Mouse (Mus musculus): ENCODE results near the gene Psmb6.

The Psmb6 gene

GRCm38 (mm10) chr11:70525184-70525678 lies at the start of gene Psmb6:
Gene Psmb6 (plus strand): TSS chr11:70525367.
- peak; percentile 99 for ATAC-seq (ENCODE audit: low TSS enrichment)

- no peak for ATAC-seq (ENCODE audit: low TSS enrichment)
Measured at GRCm38 (mm10) chr11:70485498-70485897, 39.7 kb upstream of the Psmb6 start.

GRCm38 (mm10) chr11:70487816-70488215 lies 37.4 kb upstream of the Psmb6 start:
- ATAC-seq (ENCODE audit: low TSS enrichment): no peak

GRCm38 (mm10) chr11:70489138-70489537 lies 36.0 kb upstream of the Psmb6 start:
- ATAC-seq (ENCODE audit: low TSS enrichment): peak; percentile 74; the same call in 1 of the 2 replicates

- ATAC-seq (ENCODE audit: low TSS enrichment): no peak
Measured at GRCm38 (mm10) chr11:70489684-70490083, 35.5 kb upstream of the Psmb6 start.

GRCm38 (mm10) chr11:70499566-70500475 lies 25.3 kb upstream of the Psmb6 start:
- no peak for ATAC-seq (ENCODE audit: low TSS enrichment)

- no peak for ATAC-seq (ENCODE audit: low TSS enrichment)
Measured at GRCm38 (mm10) chr11:70500476-70500812, 24.7 kb upstream of the Psmb6 start.

GRCm38 (mm10) chr11:70502018-70502417 lies 23.1 kb upstream of the Psmb6 start:
- no peak for ATAC-seq (ENCODE audit: low TSS enrichment)

GRCm38 (mm10) chr11:70504970-70505369 lies 20.2 kb upstream of the Psmb6 start, which contains the start of gene Tm4sf5:
Gene Tm4sf5 (plus strand): TSS chr11:70505244.
- no peak for ATAC-seq (ENCODE audit: low TSS enrichment)

- ATAC-seq (ENCODE audit: low TSS enrichment): no peak
Measured at GRCm38 (mm10) chr11:70506385-70506784, 18.8 kb upstream of the Psmb6 start.

GRCm38 (mm10) chr11:70506962-70507515 lies 18.1 kb upstream of the Psmb6 start:
- ATAC-seq (ENCODE audit: low TSS enrichment): no peak

GRCm38 (mm10) chr11:70509753-70510564 lies 15.2 kb upstream of the Psmb6 start:
- peak; percentile 83 for ATAC-seq (ENCODE audit: low TSS enrichment)

GRCm38 (mm10) chr11:70511242-70511641 lies 13.9 kb upstream of the Psmb6 start:
- no peak for ATAC-seq (ENCODE audit: low TSS enrichment)

GRCm38 (mm10) chr11:70511825-70512224 lies 13.3 kb upstream of the Psmb6 start:
- no peak for ATAC-seq (ENCODE audit: low TSS enrichment)

- ATAC-seq (ENCODE audit: low TSS enrichment): no peak
Measured at GRCm38 (mm10) chr11:70512709-70513342, 12.3 kb upstream of the Psmb6 start.

- no peak for ATAC-seq (ENCODE audit: low TSS enrichment)
Measured at GRCm38 (mm10) chr11:70513520-70513919, 11.6 kb upstream of the Psmb6 start.

GRCm38 (mm10) chr11:70514288-70514687 lies 10.9 kb upstream of the Psmb6 start, which contains the start of gene Vmo1:
Gene Vmo1 (minus strand): TSS chr11:70514616.
- ATAC-seq (ENCODE audit: low TSS enrichment): no peak

- ATAC-seq (ENCODE audit: low TSS enrichment): no peak
Measured at GRCm38 (mm10) chr11:70516352-70516751, 8.8 kb upstream of the Psmb6 start.

- no peak for ATAC-seq (ENCODE audit: low TSS enrichment)
Measured at GRCm38 (mm10) chr11:70518436-70518835, 6.7 kb upstream of the Psmb6 start.

GRCm38 (mm10) chr11:70518923-70519322 lies 6.2 kb upstream of the Psmb6 start, which contains the start of gene Gltpd2:
Gene Gltpd2 (plus strand): TSS chr11:70519196.
- ATAC-seq (ENCODE audit: low TSS enrichment): no peak

GRCm38 (mm10) chr11:70520178-70520769 lies 4.9 kb upstream of the Psmb6 start:
- peak; percentile 34; the same call in 1 of the 2 replicates for ATAC-seq (ENCODE audit: low TSS enrichment)
